Mouse (Mus musculus) midbrain, embryonic 15.5 days (tissue): ENCODE measurements around the gene Med19. TPM values are rescaled to one million over a fixed set of nuclear protein-coding genes. Genes with fewer than 3 reads are reported as not detected.
"Not testable (repeated sequence)": the region's sequence is repeated elsewhere in the genome, so short reads cannot be mapped to it uniquely, and the experiment has no call there.

ENCODE experiments used
- ATAC-seq: fragments of 200-750 bp; cut with Nextera tagmentation; replicated peaks from 2 replicates; pipeline ENCODE4 v1.8.0; 2017; ENCODE audit warnings: moderate TSS enrichment
- H3K27ac ChIP-seq: fragments of 300-500 bp; sonication (generic); 2 replicates; pipeline ENCODE4 v1.5.1; 2015; ENCODE audit warnings: mild to moderate bottlenecking, inconsistent platforms
- H3K27me3 ChIP-seq: fragments of 300-500 bp; sonication (generic); replicated peaks from 2 replicates; pipeline ENCODE4 v1.6.1; 2015; ENCODE audit warnings: inconsistent platforms
- H3K36me3 ChIP-seq: fragments of 300-500 bp; sonication (generic); replicated peaks from 2 replicates; pipeline ENCODE4 v1.6.1; 2015; ENCODE audit warnings: inconsistent platforms
- H3K4me1 ChIP-seq: fragments of 300-500 bp; sonication (generic); 2 replicates; pipeline ENCODE4 v1.6.1; 2015; ENCODE audit warnings: inconsistent platforms
- H3K4me2 ChIP-seq: fragments of 300-500 bp; sonication (generic); 2 replicates; pipeline ENCODE4 v1.6.1; 2015; ENCODE audit warnings: inconsistent platforms, mild to moderate bottlenecking, moderate library complexity
- H3K4me3 ChIP-seq: fragments of 300-500 bp; sonication (generic); 2 replicates; pipeline ENCODE4 v1.5.1; 2015; ENCODE audit warnings: mild to moderate bottlenecking, inconsistent platforms
- H3K9ac ChIP-seq: fragments of 300-500 bp; sonication (generic); 2 replicates; pipeline ENCODE4 v1.6.1; 2015; ENCODE audit warnings: mild to moderate bottlenecking, inconsistent platforms
- H3K9me3 ChIP-seq: fragments of 300-500 bp; sonication (generic); 2 replicates; pipeline ENCODE4 v1.6.1; 2016; ENCODE audit warnings: inconsistent platforms
- WGBS: fragments of 180-500 bp; shearing (Covaris S2); methylation state at CpG from one replicate; pipeline ENCODE4 v1.1.7; 2015; ENCODE audit warnings: mixed read lengths; 5-methylcytosine and 5-hydroxymethylcytosine counted together
- polyA plus RNA-seq: library from polyadenylated mRNA; unstranded; fragments of >200 nt; fragmentation: Nextera tagmentation; extraction: Ambion mirVana; gene quantifications from 2 replicates; pipeline ENCODE4 v1.2.1, GENCODE M21; 2015

Med19 gene
- polyA plus RNA-seq, 1 experiment from 2014 or later: 49.5 TPM

- not testable (repeated sequence) for ATAC-seq, H3K27ac ChIP-seq, H3K9ac ChIP-seq, H3K36me3 ChIP-seq, H3K27me3 ChIP-seq, H3K9me3 ChIP-seq
- H3K4me3 ChIP-seq: peak overlapping the region; percentile 58; the same call in 1 of the 2 replicates
- peak overlapping the region; percentile 72; the same call in 1 of the 2 replicates for H3K4me2 ChIP-seq
- WGBS: 83% methylated on average over 5 of the region's 5 CpGs
- peaks cover 31% of the 10 kb centered on the region for H3K4me1 ChIP-seq
These were observed 50.0 kb downstream of the Med19 start for GRCm38 (mm10) chr2:84728191-84728590.

GRCm38 (mm10) chr2:84731206-84731605 lies 53.0 kb downstream of the Med19 start:
- no peak overlapping the region for H3K9ac ChIP-seq
- H3K27ac ChIP-seq: no peak overlapping the region
- WGBS: 86% methylated on average over 3 of the region's 3 CpGs
- H3K4me2 ChIP-seq: no peak overlapping the region
- no peaks in the 10 kb centered on the region for H3K9me3 ChIP-seq
- no peaks in the 10 kb centered on the region for H3K27me3 ChIP-seq
- no peaks in the 10 kb centered on the region for H3K36me3 ChIP-seq
- H3K4me1 ChIP-seq: peaks cover 31% of the 10 kb centered on the region
- ATAC-seq: no peak
- H3K4me3 ChIP-seq: no peak overlapping the region

- no peak for ATAC-seq
- H3K9me3 ChIP-seq: no peaks in the 10 kb centered on the region
These were observed 54.2 kb downstream of the Med19 start for GRCm38 (mm10) chr2:84732394-84732793.

GRCm38 (mm10) chr2:84733579-84734300 lies 55.5 kb downstream of the Med19 start, which contains the start of gene Ypel4:
Ypel4 (plus strand) TSS chr2:84734058.
- H3K27me3 ChIP-seq: no peaks in the 10 kb centered on the region
- no peaks in the 10 kb centered on the region for H3K9me3 ChIP-seq
- peak within 1 kb of the TSS; percentile 78 for H3K4me2 ChIP-seq
- H3K9ac ChIP-seq: peak within 1 kb of the TSS; percentile 65
- H3K4me1 ChIP-seq: peaks cover 48% of the 10 kb centered on the region
- H3K4me3 ChIP-seq: peak within 1 kb of the TSS; percentile 62
- WGBS: 0% methylated on average over 8 of the region's 8 CpGs
- peak within 1 kb of the TSS; percentile 83 for H3K27ac ChIP-seq
- peak; percentile 83 for ATAC-seq
- H3K36me3 ChIP-seq: no peaks in the 10 kb centered on the region

More at GRCm38 (mm10) chr2:84732394-84732793, 54.2 kb downstream of the Med19 start:
- H3K4me2 ChIP-seq: no peak overlapping the region
- H3K9ac ChIP-seq: no peak overlapping the region
- H3K27me3 ChIP-seq: no peaks in the 10 kb centered on the region
- H3K4me3 ChIP-seq: no peak overlapping the region
- no peak overlapping the region for H3K27ac ChIP-seq
- H3K36me3 ChIP-seq: no peaks in the 10 kb centered on the region
- 73% methylated on average over 1 of the region's 1 CpGs for WGBS
- H3K4me1 ChIP-seq: peaks cover 38% of the 10 kb centered on the region

GRCm38 (mm10) chr2:84734351-84734864 lies 56.2 kb downstream of the Med19 start:
- H3K9ac ChIP-seq: peak overlapping the region; percentile 65
- no peaks in the 10 kb centered on the region for H3K9me3 ChIP-seq
- peaks cover 55% of the 10 kb centered on the region for H3K4me1 ChIP-seq
- H3K36me3 ChIP-seq: no peaks in the 10 kb centered on the region
- peak overlapping the region; percentile 78 for H3K4me2 ChIP-seq
- H3K27ac ChIP-seq: peak overlapping the region; percentile 83
- ATAC-seq: peak; percentile 67
- no peaks in the 10 kb centered on the region for H3K27me3 ChIP-seq
- peak overlapping the region; percentile 62 for H3K4me3 ChIP-seq
- 0% methylated on average over 11 of the region's 11 CpGs for WGBS

- no peaks in the 10 kb centered on the region for H3K27me3 ChIP-seq
- no peak for ATAC-seq
- H3K9me3 ChIP-seq: no peaks in the 10 kb centered on the region
- peak overlapping the region; percentile 78 for H3K4me2 ChIP-seq
- H3K4me3 ChIP-seq: peak overlapping the region; percentile 62
- peaks cover 58% of the 10 kb centered on the region for H3K4me1 ChIP-seq
- whole genome bisulfite sequencing: 2% methylated on average over 2 of the region's 2 CpGs
- H3K27ac ChIP-seq: peak overlapping the region; percentile 83
- no peaks in the 10 kb centered on the region for H3K36me3 ChIP-seq
- H3K9ac ChIP-seq: peak overlapping the region; percentile 65
These were observed 56.7 kb downstream of the Med19 start for GRCm38 (mm10) chr2:84734919-84735318.

- 0 out of 2 replicates have a peak, but pooled peaks have one; percentile 1 for ATAC-seq
- Histone ChIP-seq H3K9ac (peak overlapping the region; percentile 65), H3K4me1 (peaks cover 63% of the 10 kb centered on the region), H3K27ac (peak overlapping the region; percentile 83), H3K27me3 (no peaks in the 10 kb centered on the region), H3K9me3 (no peaks in the 10 kb centered on the region), H3K36me3 (no peaks in the 10 kb centered on the region), H3K4me2 (peak overlapping the region; percentile 78), H3K4me3 (peak overlapping the region; percentile 62)
- 19% methylated on average over 7 of the region's 7 CpGs for WGBS
These were observed 57.2 kb downstream of the Med19 start for GRCm38 (mm10) chr2:84735346-84735920.

GRCm38 (mm10) chr2:84736312-84737161 lies 58.3 kb downstream of the Med19 start:
- peak overlapping the region; percentile 30 for H3K9ac ChIP-seq
- H3K9me3 ChIP-seq: no peaks in the 10 kb centered on the region
- H3K27ac ChIP-seq: peak overlapping the region; percentile 21; the same call in 1 of the 2 replicates
- H3K4me1 ChIP-seq: peaks cover 74% of the 10 kb centered on the region
- no peaks in the 10 kb centered on the region for H3K27me3 ChIP-seq
- H3K4me2 ChIP-seq: peak overlapping the region; percentile 78
- no peaks in the 10 kb centered on the region for H3K36me3 ChIP-seq
- ATAC-seq: no peak
- H3K4me3 ChIP-seq: peak overlapping the region; percentile 62
- 6% methylated on average over 27 of the region's 27 CpGs for WGBS

GRCm38 (mm10) chr2:84737451-84737925 lies 59.3 kb downstream of the Med19 start:
- 0 out of 2 replicates have a peak, but pooled peaks have one; percentile 0 for ATAC-seq
- no peaks in the 10 kb centered on the region for H3K27me3 ChIP-seq
- H3K4me2 ChIP-seq: peak overlapping the region; percentile 78
- WGBS: 9% methylated on average over 8 of the region's 8 CpGs
- H3K9ac ChIP-seq: 0 out of 2 replicates have a peak overlapping the region, but pooled peaks have one; percentile 16
- H3K9me3 ChIP-seq: no peaks in the 10 kb centered on the region
- peak overlapping the region; percentile 43 for H3K27ac ChIP-seq
- H3K36me3 ChIP-seq: no peaks in the 10 kb centered on the region
- H3K4me1 ChIP-seq: peaks cover 84% of the 10 kb centered on the region
- H3K4me3 ChIP-seq: peak overlapping the region; percentile 62
